Mouse (Mus musculus) liver, embryonic 14.5 days (tissue): ENCODE results near the gene Bnipl.

Experiments used
- CTCF ChIP-seq: IDR thresholded peaks from 2 replicates; pipeline ENCODE4 v1.5.1; 2016; ENCODE audit warnings: antibody characterized with exemption, low read depth, control low read depth
- EP300 ChIP-seq: IDR thresholded peaks from 2 replicates; pipeline ENCODE4 v1.6.1; 2016; ENCODE audit warnings: antibody characterized with exemption, low read depth

- TF ChIP-seq CTCF, result no peak
- TF ChIP-seq EP300, result no peak
These were observed 11.0 kb downstream of the Bnipl start for GRCm38 (mm10) chr3:95239971-95240370.
